Mouse (Mus musculus) cerebellum, adult 2 months (tissue): ENCODE data around the gene 1700030K09Rik.

Experiments
- CTCF ChIP-seq: fragments of 200-500 bp; IDR thresholded peaks from 2 replicates; pipeline ENCODE4 v1.5.1; 2011; ENCODE audit warnings: low read depth, mild to moderate bottlenecking, control low read depth, low read length, moderate library complexity, borderline replicate concordance; ENCODE audit not compliant: insufficient read depth
- POLR2A ChIP-seq: fragments of 200-500 bp; IDR thresholded peaks from 2 replicates; pipeline ENCODE4 v1.6.1; 2011; ENCODE audit warnings: low read length, control low read depth, borderline replicate concordance; ENCODE audit not compliant: insufficient read depth

- TF ChIP-seq CTCF (no peak), POLR2A (no peak)
These were observed 60.5 kb downstream of the 1700030K09Rik start for GRCm38 (mm10) chr8:72504137-72504536.
